Mouse (Mus musculus) bone marrow macrophage, adult 2 months (primary cell): Measurements from ENCODE around the gene Cnmd.

Experiments
- CTCF ChIP-seq: IDR thresholded peaks from 2 replicates; pipeline ENCODE4 v1.5.1; 2012; ENCODE audit warnings: low read depth, mild to moderate bottlenecking, low read length, moderate library complexity
- POLR2A ChIP-seq: IDR thresholded peaks from 2 replicates; pipeline ENCODE4 v1.6.1; 2012; ENCODE audit warnings: mild to moderate bottlenecking, low read depth, low read length, borderline replicate concordance

- TF ChIP-seq CTCF = no peak
- TF ChIP-seq POLR2A = no peak
Measured at GRCm38 (mm10) chr14:79703523-79704172, 41.7 kb upstream of the Cnmd start.
